Mouse (Mus musculus) G1E (cell line): ENCODE results near the gene Slc37a2.

Source experiments
- CTCF ChIP-seq: IDR thresholded peaks from 2 replicates; pipeline ENCODE4 v1.5.1; 2012; ENCODE audit warnings: low read depth, low read length, inconsistent platforms, mixed read lengths
- POLR2AphosphoS5 ChIP-seq: IDR thresholded peaks from 2 replicates; pipeline ENCODE4 v1.6.1; 2012; ENCODE audit warnings: low read depth, low read length, inconsistent platforms; ENCODE audit not compliant: insufficient replicate concordance

DNA sequence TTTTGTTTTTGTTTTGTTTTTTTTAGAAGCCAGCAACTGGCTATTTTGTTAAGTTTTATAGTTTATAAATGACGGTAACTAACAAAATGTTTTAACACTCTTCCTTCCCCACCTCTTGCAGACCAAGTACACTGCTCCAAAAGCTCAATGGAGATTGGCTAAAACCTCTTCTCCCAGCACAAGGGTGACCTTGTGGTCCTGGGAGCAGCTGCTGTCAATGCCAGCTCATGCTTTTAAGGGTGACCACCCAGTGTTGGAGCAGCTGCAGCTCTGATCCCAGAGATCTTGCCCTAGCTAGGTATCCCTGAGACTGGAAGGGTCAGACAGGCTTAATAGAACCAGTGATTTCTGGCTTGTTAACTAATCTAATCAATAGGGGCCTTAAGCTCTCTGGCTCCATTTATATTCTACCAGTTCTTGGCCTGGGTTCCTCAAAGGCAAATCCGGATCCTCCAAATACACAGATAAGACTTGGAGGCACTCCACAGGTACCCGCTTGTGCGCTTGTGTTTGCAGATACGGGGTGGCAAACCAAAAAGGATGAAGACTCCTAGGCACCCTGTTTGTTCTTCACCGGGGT, 917 bp downstream of the Slc37a2 start:
- TF ChIP-seq POLR2AphosphoS5 (no peak), CTCF (no peak)
